Mouse (Mus musculus) heart, adult 2 months (tissue): ENCODE results near the gene Cpne4. TPM values are rescaled to one million over a fixed set of nuclear protein-coding genes. Genes with fewer than 3 reads are reported as not detected.

Experiments used
- DNase-seq, 2 experiments: peaks; one replicate each; pipeline ENCODE4 v3.0.0; 2021
- H3K27ac ChIP-seq: fragments of 200-600 bp; 2 replicates; pipeline ENCODE4 v1.8.1; 2022
- H3K27me3 ChIP-seq: fragments of 200-500 bp; 2 replicates; pipeline ENCODE4 v1.6.1; 2012; ENCODE audit warnings: mild to moderate bottlenecking, low read length, inconsistent platforms, mixed read lengths; ENCODE audit not compliant: control insufficient read depth, insufficient read depth
- H3K36me3 ChIP-seq: fragments of 200-500 bp; 2 replicates; pipeline ENCODE4 v1.6.1; 2012; ENCODE audit warnings: low read length, inconsistent platforms; ENCODE audit not compliant: control insufficient read depth, insufficient read depth
- H3K4me1 ChIP-seq: fragments of 200-500 bp; 2 replicates; pipeline ENCODE4 v1.6.1; 2011; ENCODE audit warnings: low read length; ENCODE audit not compliant: control insufficient read depth, insufficient read depth
- H3K4me3 ChIP-seq: fragments of 200-600 bp; 2 replicates; pipeline ENCODE4 v1.8.1; 2022
- H3K79me2 ChIP-seq: fragments of 200-500 bp; replicated peaks from 2 replicates; pipeline ENCODE4 v1.6.1; 2012; ENCODE audit warnings: mild to moderate bottlenecking, inconsistent platforms, low read length, moderate library complexity, mixed read lengths; ENCODE audit not compliant: control insufficient read depth, insufficient read depth
- H3K9ac ChIP-seq: fragments of 200-500 bp; 2 replicates; pipeline ENCODE4 v1.6.1; 2012; ENCODE audit warnings: low read depth, mild to moderate bottlenecking, control low read depth, inconsistent platforms, low read length, mixed read lengths
- CTCF ChIP-seq: fragments of 200-600 bp; IDR thresholded peaks from 2 replicates; pipeline ENCODE4 v1.8.1; 2022; ENCODE audit warnings: antibody characterized with exemption, mild to moderate bottlenecking, moderate library complexity
- EP300 ChIP-seq: fragments of 200-500 bp; IDR thresholded peaks from 2 replicates; pipeline ENCODE4 v1.6.1; 2011; ENCODE audit warnings: low read depth, low read length, control low read depth; ENCODE audit not compliant: insufficient read depth
- POLR2A ChIP-seq: fragments of 200-500 bp; IDR thresholded peaks from 2 replicates; pipeline ENCODE4 v1.6.1; 2011; ENCODE audit warnings: mild to moderate bottlenecking, low read depth, low read length, control low read depth; ENCODE audit not compliant: insufficient read depth
- WGBS: fragments of 180-500 bp; shearing (Covaris S2); methylation state at CpG from one replicate; pipeline ENCODE4 v1.1.7; 2018; 5-methylcytosine and 5-hydroxymethylcytosine counted together
- intact Hi-C: fragments of 180-260 bp; cut with DNase I; formaldehyde crosslinking; loops from one replicate; pipeline ENCODE4 v1.15.1; 2025
- polyA plus RNA-seq: library from polyadenylated mRNA; depleted of rRNA; stranded (reverse); fragments of >200 nt; gene quantifications from 2 replicates; pipeline ENCODE4 v1.2.3, GENCODE M21; 2012
- total RNA-seq, 2 experiments: library from RNA; stranded (reverse); gene quantifications; 2 replicates each; pipeline ENCODE4 v1.2.3; 2021

The Cpne4 gene
- total and polyA plus RNA-seq, 3 experiments: 0.08 TPM; not detected in 1

GRCm38 (mm10) chr9:104922051-104922450, 375.0 kb downstream of the Cpne4 start:
- DNase-seq: no peak
- Histone ChIP-seq H3K4me1 (no peaks in the 10 kb centered on the region), H3K27ac (no peak overlapping the region), H3K27me3 (no peaks in the 10 kb centered on the region), H3K79me2 (no peaks in the 10 kb centered on the region), H3K9ac (no peak overlapping the region), H3K36me3 (no peaks in the 10 kb centered on the region), H3K4me3 (no peak overlapping the region)
- TF ChIP-seq CTCF (no peak), POLR2A (no peak), EP300 (no peak)
- intact Hi-C loops: no loop called here
- WGBS: 48% methylated on average over 2 of the region's 2 CpGs

DNA sequence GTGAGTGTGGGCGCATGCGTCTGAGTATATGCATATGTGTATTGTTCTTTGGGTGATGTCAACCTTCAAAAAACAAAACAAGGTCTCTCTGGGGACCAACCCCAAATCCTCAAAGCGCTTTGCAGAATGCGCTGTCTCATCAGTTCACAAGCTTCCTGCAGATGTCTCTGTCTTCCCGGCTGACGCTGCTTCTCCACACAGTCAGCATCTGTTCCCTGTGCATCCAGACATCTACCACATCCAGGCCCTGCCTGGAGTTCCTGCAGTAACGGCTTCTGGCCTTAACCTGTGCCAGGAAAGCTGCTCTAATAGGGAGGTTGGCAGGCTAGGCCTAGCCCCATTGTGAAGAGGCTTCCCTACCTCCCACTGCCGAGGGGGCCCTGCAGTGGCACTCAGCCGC, 381.7 kb downstream of the Cpne4 start:
- Histone ChIP-seq H3K27ac (no peak overlapping the region), H3K27me3 (no peaks in the 10 kb centered on the region), H3K9ac (no peak overlapping the region), H3K4me3 (no peak overlapping the region), H3K4me1 (no peaks in the 10 kb centered on the region), H3K36me3 (no peaks in the 10 kb centered on the region), H3K79me2 (no peaks in the 10 kb centered on the region)
- WGBS: 60% methylated on average over 9 of the region's 9 CpGs
- intact Hi-C loops: no loop called here
- DNase-seq: no peak
- TF ChIP-seq EP300: no peak

DNA sequence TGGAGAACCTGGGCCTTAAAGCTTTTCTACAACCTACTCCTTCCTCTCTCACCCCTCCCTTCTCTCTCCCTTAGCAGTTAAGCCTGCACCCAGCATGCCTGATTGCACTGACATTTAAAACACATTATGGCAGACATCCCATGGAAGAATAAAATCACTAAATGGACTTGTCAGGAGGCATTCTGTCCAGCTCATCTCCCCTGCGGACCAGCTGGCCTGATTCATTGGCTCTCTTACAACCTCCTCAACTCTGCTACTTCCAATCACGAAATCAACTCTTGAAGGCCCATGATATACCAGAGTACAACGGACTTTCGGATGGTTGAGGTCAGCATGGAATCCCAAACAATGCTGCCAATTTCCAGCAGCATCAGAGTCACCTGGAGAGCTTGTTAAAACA, 393.3 kb downstream of the Cpne4 start:
- Histone ChIP-seq H3K4me3 (no peak overlapping the region), H3K79me2 (no peaks in the 10 kb centered on the region), H3K4me1 (no peaks in the 10 kb centered on the region), H3K27me3 (no peaks in the 10 kb centered on the region), H3K9ac (no peak overlapping the region), H3K27ac (no peak overlapping the region), H3K36me3 (no peaks in the 10 kb centered on the region)
- no peak for DNase-seq
- intact Hi-C loops: no loop called here
- WGBS: 74% methylated on average over 4 of the region's 4 CpGs
- TF ChIP-seq EP300 (no peak), POLR2A (no peak), CTCF (no peak)

GRCm38 (mm10) chr9:104950551-104950950, 403.5 kb downstream of the Cpne4 start:
- Histone ChIP-seq H3K9ac (no peak overlapping the region), H3K27me3 (no peaks in the 10 kb centered on the region), H3K79me2 (no peaks in the 10 kb centered on the region), H3K4me3 (no peak overlapping the region), H3K4me1 (no peaks in the 10 kb centered on the region), H3K36me3 (no peaks in the 10 kb centered on the region), H3K27ac (no peak overlapping the region)
- 55% methylated on average over 4 of the region's 4 CpGs for WGBS
- DNase-seq: no peak
- intact Hi-C loops: no loop called here
- TF ChIP-seq POLR2A: no peak
- no peak for TF ChIP-seq CTCF
- no peak for TF ChIP-seq EP300

DNA sequence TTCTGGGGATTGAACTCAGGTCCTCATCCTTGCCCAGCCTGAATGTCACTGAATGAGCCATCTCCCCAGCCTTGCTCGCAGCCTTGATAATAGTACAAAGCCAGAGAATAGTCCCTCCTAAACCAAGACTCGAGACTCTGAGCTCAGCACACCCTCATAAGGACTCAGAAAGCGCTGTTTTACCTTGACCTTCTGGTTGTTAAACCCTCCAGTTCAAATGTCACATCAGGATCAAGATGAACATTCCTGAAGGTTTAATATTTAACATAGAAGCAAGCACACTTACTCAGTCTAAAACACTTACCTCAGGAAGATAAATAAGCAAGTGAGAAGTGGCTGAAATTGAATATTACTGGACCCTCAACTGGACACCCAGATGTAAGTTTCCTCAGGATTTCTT, 405.1 kb downstream of the Cpne4 start:
- Histone ChIP-seq H3K4me3 (no peak overlapping the region), H3K27ac (no peak overlapping the region), H3K36me3 (no peaks in the 10 kb centered on the region), H3K79me2 (no peaks in the 10 kb centered on the region), H3K4me1 (no peaks in the 10 kb centered on the region), H3K9ac (no peak overlapping the region), H3K27me3 (no peaks in the 10 kb centered on the region)
- no peak for TF ChIP-seq POLR2A
- TF ChIP-seq EP300: no peak
- TF ChIP-seq CTCF: no peak
- intact Hi-C loops: no loop called here
- DNase-seq: no peak
- WGBS: 65% methylated on average over 3 of the region's 3 CpGs

DNA sequence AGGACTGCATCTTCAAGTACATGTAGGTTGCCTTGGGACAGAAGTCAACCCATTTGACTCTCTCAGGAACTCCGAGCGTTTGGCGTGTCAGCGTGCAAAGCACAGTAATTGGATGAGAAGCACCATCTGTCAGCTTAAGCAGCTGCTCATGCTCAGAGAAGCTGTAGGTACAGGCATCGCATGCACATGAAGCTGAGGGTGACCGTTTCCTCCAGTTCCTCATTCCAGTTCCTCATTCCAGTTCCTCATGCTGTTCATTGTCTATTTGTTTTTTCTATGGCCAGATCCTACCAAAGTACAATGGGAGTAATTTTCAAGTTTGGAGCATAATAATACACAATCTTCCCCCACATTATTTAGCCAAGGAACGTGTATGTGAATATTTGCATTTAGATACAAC, 425.7 kb downstream of the Cpne4 start:
- WGBS: 79% methylated on average over 7 of the region's 7 CpGs
- DNase-seq: peak in 1 of 2 experiments; percentile 2
- Histone ChIP-seq H3K9ac (no peak overlapping the region), H3K27me3 (no peaks in the 10 kb centered on the region), H3K27ac (no peak overlapping the region), H3K79me2 (no peaks in the 10 kb centered on the region), H3K36me3 (no peaks in the 10 kb centered on the region), H3K4me3 (no peak overlapping the region), H3K4me1 (no peaks in the 10 kb centered on the region)
- intact Hi-C loops: no loop called here
- TF ChIP-seq POLR2A (no peak), CTCF (no peak), EP300 (no peak)
